Comparison of ENCODE assay signal across 11 mouse cellular contexts in genomic region chr15:79765361-79765760, GRCm38 (mm10). TPM values are rescaled to one million over a fixed set of nuclear protein-coding genes. Genes with fewer than 3 reads are reported as not detected.
A peak's percentile ranks its signal among the peaks of the same experiment; 100 is the strongest.
DNase-seq lines count a peak whose midpoint lies in the region; TF ChIP-seq lines count a peak whose summit lies in the region.
"Had no signal": no experiment of that assay in that cellular context is flagged by ENCODE, and none has a peak within 500 bp of the region (broad histone marks: within the 10 kb centered on the region; RNA-seq: fewer than 3 reads in every experiment).

No protein-coding gene starts in this region.

- TF ChIP-seq CTCF in left cerebral cortex, adult 2 months (IDR thresholded peaks at IDR 0.05): no peak

- H3K4me3 ChIP-seq in left cerebral cortex, adult 2 months: no peak overlapping the region
- H3K4me3 ChIP-seq: heart, embryonic 12.5 days; limb, embryonic 10.5 days; neural tube, embryonic 13.5 days had no signal

- DNase-seq in adrenal gland, adult 2 months: peak; percentile 28
- DNase-seq in adrenal gland, adult 18-20 months (ENCODE audit: low spot score in 2 of 2): no peak
- no peak for DNase-seq in left cerebral cortex, adult 2 months (ENCODE audit: extremely low spot score in 1 of 2, low spot score in 2 of 2)
- DNase-seq in left cerebral cortex, adult 18-20 months (ENCODE audit: low spot score in 2 of 2): no peak
- peak; percentile 59 to 62 for DNase-seq in cerebellum, adult 18-20 months
- DNase-seq in kidney, postnatal 25 days: peak; percentile 81 to 94
- DNase-seq in thymus, adult 18-20 months: no peak
- no peak for DNase-seq in retina, postnatal 1 day

- H3K27ac ChIP-seq in left cerebral cortex, adult 2 months: peak overlapping the region; percentile 78
- H3K27ac ChIP-seq: limb, embryonic 10.5 days; neural tube, embryonic 13.5 days had no signal

- intact Hi-C loops in left cerebral cortex, adult 2 months (cut with DNase I): loop anchor here (1.0 to 5.0 kb wide), 2 partner anchors 33 to 247 kb away; partner anchors contain the start of gene Pdgfb

RNA-seq across cellular contexts. Expression of gene Dnal4, which starts 12.3 kb away (rescaled TPM):
- 10 to 100 TPM; 13.9 to 24.8 TPM for total RNA-seq in adrenal gland, adult 2 months (2021)
- polyA plus RNA-seq in adrenal gland, adult 2 months (2012; rRNA removed): 39.9 and 43.0 TPM in 2 replicates
- total RNA-seq in adrenal gland, adult 18-20 months (2021): 10 to 100 TPM; 15.0 to 16.6 TPM
- 10 to 100 TPM; 53.2 to 54.1 TPM for total RNA-seq in left cerebral cortex, adult 2 months (2021)
- total RNA-seq in left cerebral cortex, adult 18-20 months (2021): 10 to 100 TPM; 53.0 to 56.9 TPM

RNA-seq across cellular contexts. Expression of gene Sun2, which starts 23.0 kb away (rescaled TPM):
- 10 to 100 TPM; 46.9 to 77.9 TPM for total RNA-seq in adrenal gland, adult 2 months (2021)
- polyA plus RNA-seq in adrenal gland, adult 2 months (2012; rRNA removed): 86.8 and 92.5 TPM in 2 replicates
- total RNA-seq in adrenal gland, adult 18-20 months (2021): 10 to 100 TPM; 53.1 to 75.3 TPM
- 10 to 100 TPM; 43.9 to 46.5 TPM for total RNA-seq in left cerebral cortex, adult 2 months (2021)
- total RNA-seq in left cerebral cortex, adult 18-20 months (2021): 10 to 100 TPM; 46.7 to 49.4 TPM

RNA-seq across cellular contexts. Expression of gene Nptxr, which starts 39.2 kb away (rescaled TPM):
- 1 to 10 TPM; 4.4 to 7.9 TPM for total RNA-seq in adrenal gland, adult 2 months (2021)
- 5.5 and 6.3 TPM in 2 replicates for polyA plus RNA-seq in adrenal gland, adult 2 months (2012; rRNA removed)
- 1 to 10 TPM; 5.1 to 5.5 TPM for total RNA-seq in adrenal gland, adult 18-20 months (2021)
- 100 to 1,000 TPM; 800 to 813 TPM for total RNA-seq in left cerebral cortex, adult 2 months (2021)
- 100 to 1,000 TPM; 691 to 759 TPM for total RNA-seq in left cerebral cortex, adult 18-20 months (2021)

Comparison
In these comparisons a context has a peak if more than half of its experiments do, and no peak if none do; other contexts are left out.
1. DNase-seq: peak in adrenal gland, adult 2 months (single experiment), cerebellum, adult 18-20 months (2 of 2) and kidney, postnatal 25 days (2 of 2); none in adrenal gland, adult 18-20 months (0 of 2), left cerebral cortex, adult 2 months (0 of 2), left cerebral cortex, adult 18-20 months (0 of 2), thymus, adult 18-20 months (0 of 2) and retina, postnatal 1 day (single experiment).
2. RNA of gene Nptxr, which starts 39.2 kb away (total RNA-seq): 800 to 813 TPM in left cerebral cortex, adult 2 months and 691 to 759 TPM in left cerebral cortex, adult 18-20 months; 4.4 to 7.9 TPM in adrenal gland, adult 2 months and 5.1 to 5.5 TPM in adrenal gland, adult 18-20 months; every median in the first group is over 10 times any median in the second.